Mouse (Mus musculus) cerebellum, adult 2 months (tissue): ENCODE measurements around the gene Spats2. TPM values are rescaled to one million over a fixed set of nuclear protein-coding genes. Genes with fewer than 3 reads are reported as not detected.

Experiments used
- DNase-seq, 2 experiments: peaks; one replicate each; pipeline ENCODE4 v3.0.0; 2021
- H3K27ac ChIP-seq: fragments of 200-500 bp; 2 replicates; pipeline ENCODE4 v1.5.1; 2012; ENCODE audit warnings: low read length, control low read depth, inconsistent platforms; ENCODE audit not compliant: insufficient read depth
- H3K27me3 ChIP-seq: fragments of 200-500 bp; 2 replicates; pipeline ENCODE4 v1.6.1; 2012; ENCODE audit warnings: inconsistent platforms, mild to moderate bottlenecking, low read length, moderate library complexity; ENCODE audit not compliant: control insufficient read depth, insufficient read depth
- H3K4me1 ChIP-seq: fragments of 200-500 bp; 2 replicates; pipeline ENCODE4 v1.6.1; 2011; ENCODE audit warnings: low read length; ENCODE audit not compliant: control insufficient read depth, insufficient read depth
- H3K4me3 ChIP-seq: fragments of 200-500 bp; replicated peaks from 2 replicates; pipeline ENCODE3; 2011; ENCODE audit warnings: mild to moderate bottlenecking, low read depth, low read length, control low read depth; ENCODE audit not compliant: insufficient read depth
- CTCF ChIP-seq: fragments of 200-500 bp; IDR thresholded peaks from 2 replicates; pipeline ENCODE4 v1.5.1; 2011; ENCODE audit warnings: low read depth, mild to moderate bottlenecking, control low read depth, low read length, moderate library complexity, borderline replicate concordance; ENCODE audit not compliant: insufficient read depth
- POLR2A ChIP-seq: fragments of 200-500 bp; IDR thresholded peaks from 2 replicates; pipeline ENCODE4 v1.6.1; 2011; ENCODE audit warnings: low read length, control low read depth, borderline replicate concordance; ENCODE audit not compliant: insufficient read depth
- WGBS: fragments of 180-500 bp; shearing (Covaris S2); methylation state at CpG from one replicate; pipeline ENCODE4 v1.1.7; 2018; 5-methylcytosine and 5-hydroxymethylcytosine counted together
- polyA plus RNA-seq: library from polyadenylated mRNA; depleted of rRNA; stranded (reverse); fragments of >200 nt; gene quantifications from 2 replicates; pipeline ENCODE4 v1.2.3, GENCODE M21; 2012

Spats2 gene
- polyA plus RNA-seq, 1 experiment, result 26.9 TPM

- H3K27me3 ChIP-seq, result peaks cover 2% of the 10 kb centered on the region; the same call in 1 of the 2 replicates
- peak overlapping the region; percentile 65 for H3K4me3 ChIP-seq
- DNase-seq, result peak; percentile 70 to 71
- TF ChIP-seq CTCF (no peak), POLR2A (no peak)
- no peak overlapping the region for H3K27ac ChIP-seq
- WGBS, result 1% methylated on average over 46 of the region's 46 CpGs
- H3K4me1 ChIP-seq, result no peaks in the 10 kb centered on the region
These were observed 98.0 kb downstream of the Spats2 start for GRCm38 (mm10) chr15:99223585-99224207.

- DNase-seq, result peak; percentile 65 to 74
- no peak for TF ChIP-seq CTCF
- WGBS, result under 1% methylated on average over 65 of the region's 66 CpGs
- Histone ChIP-seq H3K27me3 (peaks cover 2% of the 10 kb centered on the region; the same call in 1 of the 2 replicates), H3K4me1 (no peaks in the 10 kb centered on the region), H3K27ac (no peak within 1 kb of the TSS), H3K4me3 (peak within 1 kb of the TSS; percentile 65)
These were observed 98.6 kb downstream of the Spats2 start, which contains the start of gene Kcnh3 for GRCm38 (mm10) chr15:99224208-99224911. Gene Kcnh3 (plus strand): TSS chr15:99224861.

GRCm38 (mm10) chr15:99225081-99225810 is 99.5 kb downstream of the Spats2 start:
- no peak overlapping the region for H3K27ac ChIP-seq
- WGBS, result 6% methylated on average over 22 of the region's 22 CpGs

GRCm38 (mm10) chr15:99226090-99226489 is 100.4 kb downstream of the Spats2 start:
- WGBS, result 70% methylated on average over 14 of the region's 14 CpGs
- TF ChIP-seq POLR2A (no peak), CTCF (no peak)
- H3K4me1 ChIP-seq, result no peaks in the 10 kb centered on the region
- H3K27ac ChIP-seq, result no peak overlapping the region
- peaks cover 2% of the 10 kb centered on the region; the same call in 1 of the 2 replicates for H3K27me3 ChIP-seq
- H3K4me3 ChIP-seq, result no peak overlapping the region
- no peak for DNase-seq

More at GRCm38 (mm10) chr15:99225081-99225810, 99.5 kb downstream of the Spats2 start:
- peaks cover 2% of the 10 kb centered on the region; the same call in 1 of the 2 replicates for H3K27me3 ChIP-seq
- no peaks in the 10 kb centered on the region for H3K4me1 ChIP-seq
- no peak for TF ChIP-seq CTCF
- TF ChIP-seq POLR2A, result no peak
- DNase-seq, result peak in 1 of 2 experiments; percentile 37
- H3K4me3 ChIP-seq, result peak overlapping the region; percentile 27

GRCm38 (mm10) chr15:99231998-99232397 is 106.3 kb downstream of the Spats2 start:
- no peak for TF ChIP-seq POLR2A
- Histone ChIP-seq H3K4me3 (no peak overlapping the region), H3K27ac (no peak overlapping the region), H3K4me1 (no peaks in the 10 kb centered on the region; the same call in 1 of the 2 replicates), H3K27me3 (no peaks in the 10 kb centered on the region)
- 66% methylated on average over 10 of the region's 10 CpGs for WGBS
- DNase-seq, result no peak

GRCm38 (mm10) chr15:99233719-99234118 is 108.0 kb downstream of the Spats2 start:
- Histone ChIP-seq H3K27ac (no peak overlapping the region), H3K4me3 (no peak overlapping the region), H3K4me1 (no peaks in the 10 kb centered on the region; the same call in 1 of the 2 replicates), H3K27me3 (no peaks in the 10 kb centered on the region)
- TF ChIP-seq CTCF (no peak), POLR2A (no peak)
- WGBS, result 71% methylated on average over 17 of the region's 17 CpGs
- DNase-seq, result no peak

- H3K4me3 ChIP-seq, result no peak overlapping the region
- no peaks in the 10 kb centered on the region for H3K27me3 ChIP-seq
- no peaks in the 10 kb centered on the region; the same call in 1 of the 2 replicates for H3K4me1 ChIP-seq
- WGBS, result 70% methylated on average over 12 of the region's 12 CpGs
- H3K27ac ChIP-seq, result no peak overlapping the region
- DNase-seq, result no peak
- TF ChIP-seq CTCF, result no peak
- TF ChIP-seq POLR2A, result no peak
These were observed 108.8 kb downstream of the Spats2 start for GRCm38 (mm10) chr15:99234326-99235010.
